Mouse (Mus musculus): ENCODE measurements at regions not wholly inside any gene's neighbourhood (a gene's known extent, or its start where the extent isn't known, plus 50 kb on each side); places are given as distances from the start of the nearest gene placed in this dataset.

GRCm38 (mm10) chr2:51056141-51056731, 92.7 kb downstream of the Rnd3 start:
- TF ChIP-seq MAFK (IDR thresholded peaks at IDR 0.05; ENCODE audit: insufficient read depth, low read depth, low read length): no peak
- no peak for TF ChIP-seq ZNF384 (IDR thresholded peaks at IDR 0.05; ENCODE audit: low read depth, low read length)
- TF ChIP-seq CHD2 (IDR thresholded peaks at IDR 0.05; ENCODE audit: low read depth, low read length): no peak
